Mouse (Mus musculus) olfactory bulb, adult 2 months (tissue): ENCODE measurements around the gene Atp6ap1. TPM values are rescaled to one million over a fixed set of nuclear protein-coding genes. Genes with fewer than 3 reads are reported as not detected.
A peak's percentile ranks its signal among the peaks of the same experiment; 100 is the strongest.

Source experiments
- H3K27ac ChIP-seq: fragments of 200-500 bp; 2 replicates; pipeline ENCODE4 v1.5.1; 2012; ENCODE audit warnings: low read depth, low read length; ENCODE audit not compliant: insufficient read depth
- H3K4me1 ChIP-seq: fragments of 200-500 bp; 2 replicates; pipeline ENCODE4 v1.6.1; 2012; ENCODE audit warnings: low read length; ENCODE audit not compliant: control insufficient read depth, insufficient read depth
- H3K4me3 ChIP-seq: fragments of 200-500 bp; 2 replicates; pipeline ENCODE4 v1.5.1; 2012; ENCODE audit warnings: mild to moderate bottlenecking, low read depth, low read length, moderate library complexity; ENCODE audit not compliant: insufficient read depth
- CTCF ChIP-seq: fragments of 200-500 bp; IDR thresholded peaks from 2 replicates; pipeline ENCODE4 v1.5.1; 2012; ENCODE audit warnings: low read depth, mild to moderate bottlenecking, low read length, moderate library complexity; ENCODE audit not compliant: insufficient read depth
- POLR2A ChIP-seq: fragments of 200-500 bp; IDR thresholded peaks from 2 replicates; pipeline ENCODE4 v1.6.1; 2012; ENCODE audit warnings: mild to moderate bottlenecking, low read depth, low read length, moderate library complexity; ENCODE audit not compliant: insufficient read depth
- WGBS: fragments of 180-500 bp; shearing (Covaris S2); methylation state at CpG from one replicate; pipeline ENCODE4 v1.1.7; 2018; 5-methylcytosine and 5-hydroxymethylcytosine counted together
- polyA plus RNA-seq: library from polyadenylated mRNA; stranded (reverse); fragments of >200 nt; gene quantifications from 2 replicates; pipeline ENCODE4 v1.2.4, GENCODE M21; 2012; ENCODE audit warnings: low replicate concordance; ENCODE audit not compliant: missing spikeins, insufficient read depth, insufficient read length

The Atp6ap1 gene
- polyA plus RNA-seq, 1 experiment = 501 TPM

- H3K4me3 ChIP-seq = peak within 1 kb of the TSS; percentile 76
- peak within 1 kb of the TSS; percentile 100 for H3K27ac ChIP-seq
- TF ChIP-seq POLR2A (peak; percentile 83), CTCF (no peak)
- H3K4me1 ChIP-seq = no peaks in the 10 kb centered on the region
- 15% methylated on average over 42 of the region's 42 CpGs for WGBS
These were observed 26.6 kb upstream of the Atp6ap1 start, which contains the start of gene Rpl10 for GRCm38 (mm10) chrX:74270062-74270901. TSS of gene Rpl10 (plus strand) at chrX:74270812.

- H3K27ac ChIP-seq = peak overlapping the region; percentile 44; the same call in 1 of the 2 replicates
- TF ChIP-seq CTCF (no peak), POLR2A (no peak)
- H3K4me1 ChIP-seq = no peaks in the 10 kb centered on the region
- WGBS = 10% methylated on average over 27 of the region's 27 CpGs
- peak overlapping the region; percentile 76 for H3K4me3 ChIP-seq
These were observed 25.9 kb upstream of the Atp6ap1 start for GRCm38 (mm10) chrX:74270902-74271551.

- Histone ChIP-seq H3K4me3 (no peak overlapping the region), H3K27ac (no peak overlapping the region), H3K4me1 (no peaks in the 10 kb centered on the region)
- TF ChIP-seq POLR2A = no peak
- TF ChIP-seq CTCF = no peak
- 38% methylated on average over 10 of the region's 10 CpGs for WGBS
These were observed 23.2 kb upstream of the Atp6ap1 start for GRCm38 (mm10) chrX:74273422-74274322.

GRCm38 (mm10) chrX:74277916-74278315 is 19.0 kb upstream of the Atp6ap1 start:
- TF ChIP-seq POLR2A = no peak
- TF ChIP-seq CTCF = no peak
- Histone ChIP-seq H3K4me3 (no peak overlapping the region), H3K27ac (no peak overlapping the region), H3K4me1 (peaks cover 5% of the 10 kb centered on the region)
- 75% methylated on average over 8 of the region's 8 CpGs for WGBS

GRCm38 (mm10) chrX:74281041-74281731 is 15.7 kb upstream of the Atp6ap1 start:
- TF ChIP-seq CTCF (no peak), POLR2A (no peak)
- Histone ChIP-seq H3K4me3 (peak overlapping the region; percentile 79), H3K27ac (no peak overlapping the region), H3K4me1 (peaks cover 15% of the 10 kb centered on the region)
- 15% methylated on average over 14 of the region's 14 CpGs for WGBS

- WGBS = 15% methylated on average over 16 of the region's 16 CpGs
- H3K27ac ChIP-seq = peak within 1 kb of the TSS; percentile 75
- peak within 1 kb of the TSS; percentile 79 for H3K4me3 ChIP-seq
- H3K4me1 ChIP-seq = peaks cover 15% of the 10 kb centered on the region
- TF ChIP-seq POLR2A (no peak), CTCF (no peak)
These were observed 15.0 kb upstream of the Atp6ap1 start, which contains the start of the genes Taz and Dnase1l1 for GRCm38 (mm10) chrX:74281732-74282394. TSS of gene Taz (plus strand) at chrX:74281912. TSS of gene Dnase1l1 (minus strand) at chrX:74282337.

- WGBS = 15% methylated on average over 39 of the region's 39 CpGs
- peaks cover 15% of the 10 kb centered on the region for H3K4me1 ChIP-seq
- H3K4me3 ChIP-seq = peak overlapping the region; percentile 79
- H3K27ac ChIP-seq = peak overlapping the region; percentile 75
- TF ChIP-seq POLR2A (no peak; the same call in 1 of the 2 replicates), CTCF (no peak)
These were observed 14.4 kb upstream of the Atp6ap1 start for GRCm38 (mm10) chrX:74282395-74283091.
